Mouse (Mus musculus) neural tube, embryonic 11.5 days (tissue): ENCODE data around the gene Rgma. TPM values are rescaled to one million over a fixed set of nuclear protein-coding genes. Genes with fewer than 3 reads are reported as not detected.

Experiments used
- ATAC-seq: fragments of 200-750 bp; cut with Nextera tagmentation; 2 replicates; pipeline ENCODE4 v1.8.0; 2017; ENCODE audit warnings: moderate number of reproducible peaks, mild to moderate bottlenecking, moderate TSS enrichment, moderate library complexity; ENCODE audit not compliant: insufficient read depth, low FRiP score, low TSS enrichment
- DNase-seq: peaks from one replicate; pipeline ENCODE4 v3.0.0-alpha.2; 2015; ENCODE audit warnings: low spot score
- H3K27ac ChIP-seq: fragments of 300-500 bp; sonication (generic); 2 replicates; pipeline ENCODE4 v1.5.1; 2014; ENCODE audit warnings: low read depth, mild to moderate bottlenecking, low read length
- H3K27me3 ChIP-seq: fragments of 300-500 bp; sonication (generic); 2 replicates; pipeline ENCODE4 v1.6.1; 2014; ENCODE audit warnings: mild to moderate bottlenecking, low read length, mixed read lengths; ENCODE audit not compliant: control insufficient read depth, insufficient read depth
- H3K36me3 ChIP-seq: fragments of 300-500 bp; sonication (generic); 2 replicates; pipeline ENCODE4 v1.6.1; 2014; ENCODE audit warnings: mild to moderate bottlenecking, low read length, moderate library complexity, mixed read lengths; ENCODE audit not compliant: control insufficient read depth, insufficient read depth
- H3K4me1 ChIP-seq: fragments of 300-500 bp; sonication (generic); 2 replicates; pipeline ENCODE4 v1.6.1; 2014; ENCODE audit warnings: low read length, mixed read lengths; ENCODE audit not compliant: control insufficient read depth, insufficient read depth
- H3K4me2 ChIP-seq: fragments of 300-500 bp; sonication (generic); 2 replicates; pipeline ENCODE4 v1.6.1; 2014; ENCODE audit warnings: low read depth, mild to moderate bottlenecking, moderate library complexity
- H3K4me3 ChIP-seq: fragments of 300-500 bp; sonication (generic); 2 replicates; pipeline ENCODE4 v1.5.1; 2014; ENCODE audit warnings: low read depth, low read length
- H3K9ac ChIP-seq: fragments of 300-500 bp; sonication (generic); 2 replicates; pipeline ENCODE4 v1.6.1; 2014; ENCODE audit warnings: mild to moderate bottlenecking, low read length
- H3K9me3 ChIP-seq: fragments of 300-500 bp; sonication (generic); 2 replicates; pipeline ENCODE4 v1.6.1; 2016; ENCODE audit warnings: low read length; ENCODE audit not compliant: control insufficient read depth
- WGBS: fragments of 180-500 bp; shearing (Covaris S2); extraction: QIAGEN DNeasy Blood & Tissue Kit; methylation state at CpG from one replicate; pipeline ENCODE4 v1.1.7; 2014; 5-methylcytosine and 5-hydroxymethylcytosine counted together
- polyA plus RNA-seq: library from polyadenylated mRNA; unstranded; fragments of >200 nt; fragmentation: Nextera tagmentation; extraction: Ambion mirVana; gene quantifications from 2 replicates; pipeline ENCODE4 v1.2.1, GENCODE M21; 2014

The Rgma gene
- polyA plus RNA-seq, result 48.9 and 50.1 TPM in 2 replicates

- Histone ChIP-seq H3K36me3 (no peaks in the 10 kb centered on the region), H3K9ac (peak within 1 kb of the TSS; percentile 95), H3K4me1 (peaks cover 24% of the 10 kb centered on the region), H3K4me3 (peak within 1 kb of the TSS; percentile 84), H3K4me2 (peak within 1 kb of the TSS; percentile 80), H3K27me3 (peaks cover 3% of the 10 kb centered on the region; the same call in 1 of the 2 replicates), H3K27ac (peak within 1 kb of the TSS; percentile 93), H3K9me3 (no peaks in the 10 kb centered on the region)
- DNase-seq (peak; percentile 85), ATAC-seq (peak; percentile 87)
- WGBS, result under 1% methylated on average over 40 of the region's 85 CpGs
Measured at GRCm38 (mm10) chr7:73375257-73376100, at the start of gene Rgma. Gene Rgma (plus strand): TSS chr7:73375509.

- peaks cover 2% of the 10 kb centered on the region; the same call in 1 of the 2 replicates for H3K4me1 ChIP-seq
- DNase-seq, result no peak
- no peak overlapping the region for H3K9ac ChIP-seq
- H3K4me3 ChIP-seq, result no peak overlapping the region
- ATAC-seq, result no peak
- no peaks in the 10 kb centered on the region for H3K27me3 ChIP-seq
- no peaks in the 10 kb centered on the region for H3K9me3 ChIP-seq
- H3K36me3 ChIP-seq, result no peaks in the 10 kb centered on the region
- no peak overlapping the region for H3K27ac ChIP-seq
- 75% methylated on average over 14 of the region's 14 CpGs for WGBS
- H3K4me2 ChIP-seq, result no peak overlapping the region
Measured at GRCm38 (mm10) chr7:73326236-73326635, 49.1 kb upstream of the Rgma start.

GRCm38 (mm10) chr7:73326680-73327079 is 48.6 kb upstream of the Rgma start:
- Histone ChIP-seq H3K4me2 (no peak overlapping the region), H3K36me3 (no peaks in the 10 kb centered on the region), H3K4me3 (no peak overlapping the region), H3K4me1 (peaks cover 2% of the 10 kb centered on the region; the same call in 1 of the 2 replicates), H3K27me3 (no peaks in the 10 kb centered on the region), H3K9ac (no peak overlapping the region), H3K9me3 (no peaks in the 10 kb centered on the region), H3K27ac (no peak overlapping the region)
- 74% methylated on average over 11 of the region's 11 CpGs for WGBS
- DNase-seq, result no peak
- ATAC-seq, result no peak

- no peak overlapping the region for H3K4me3 ChIP-seq
- no peaks in the 10 kb centered on the region for H3K36me3 ChIP-seq
- DNase-seq (no peak), ATAC-seq (no peak)
- no peak overlapping the region for H3K4me2 ChIP-seq
- no peaks in the 10 kb centered on the region for H3K27me3 ChIP-seq
- H3K9me3 ChIP-seq, result no peaks in the 10 kb centered on the region
- 65% methylated on average over 8 of the region's 8 CpGs for WGBS
- H3K4me1 ChIP-seq, result peaks cover 2% of the 10 kb centered on the region; the same call in 1 of the 2 replicates
- no peak overlapping the region for H3K9ac ChIP-seq
- no peak overlapping the region for H3K27ac ChIP-seq
Measured at GRCm38 (mm10) chr7:73327193-73327592, 48.1 kb upstream of the Rgma start.

GRCm38 (mm10) chr7:73327652-73328051 is 47.7 kb upstream of the Rgma start:
- ATAC-seq, result no peak
- Histone ChIP-seq H3K9me3 (no peaks in the 10 kb centered on the region), H3K4me3 (no peak overlapping the region), H3K9ac (no peak overlapping the region), H3K4me1 (peaks cover 2% of the 10 kb centered on the region; the same call in 1 of the 2 replicates), H3K27ac (no peak overlapping the region), H3K4me2 (no peak overlapping the region), H3K36me3 (no peaks in the 10 kb centered on the region), H3K27me3 (no peaks in the 10 kb centered on the region)
- DNase-seq, result no peak
- WGBS, result 79% methylated on average over 5 of the region's 5 CpGs

- no peak overlapping the region for H3K9ac ChIP-seq
- 22% methylated on average over 5 of the region's 5 CpGs for WGBS
- DNase-seq, result no peak
Measured at GRCm38 (mm10) chr7:73328653-73329207, 46.6 kb upstream of the Rgma start.

GRCm38 (mm10) chr7:73330754-73331153 is 44.6 kb upstream of the Rgma start:
- Histone ChIP-seq H3K27me3 (no peaks in the 10 kb centered on the region), H3K36me3 (no peaks in the 10 kb centered on the region), H3K9ac (no peak overlapping the region), H3K9me3 (no peaks in the 10 kb centered on the region), H3K4me1 (peaks cover 2% of the 10 kb centered on the region; the same call in 1 of the 2 replicates), H3K4me2 (no peak overlapping the region), H3K4me3 (no peak overlapping the region), H3K27ac (no peak overlapping the region)
- DNase-seq (no peak), ATAC-seq (no peak)
- 95% methylated on average over 12 of the region's 12 CpGs for WGBS

More at GRCm38 (mm10) chr7:73328653-73329207, 46.6 kb upstream of the Rgma start:
- no peak for ATAC-seq
- Histone ChIP-seq H3K4me3 (no peak overlapping the region), H3K27me3 (no peaks in the 10 kb centered on the region), H3K9me3 (no peaks in the 10 kb centered on the region), H3K4me2 (no peak overlapping the region), H3K4me1 (peaks cover 2% of the 10 kb centered on the region; the same call in 1 of the 2 replicates), H3K36me3 (no peaks in the 10 kb centered on the region), H3K27ac (no peak overlapping the region)

- no peak for ATAC-seq
- WGBS, result 63% methylated on average over 7 of the region's 7 CpGs
- no peaks in the 10 kb centered on the region for H3K27me3 ChIP-seq
- no peak overlapping the region for H3K4me2 ChIP-seq
- no peaks in the 10 kb centered on the region for H3K36me3 ChIP-seq
- DNase-seq, result no peak
- H3K4me3 ChIP-seq, result no peak overlapping the region
- no peak overlapping the region for H3K27ac ChIP-seq
- H3K9me3 ChIP-seq, result no peaks in the 10 kb centered on the region
- H3K9ac ChIP-seq, result no peak overlapping the region
- peaks cover 6% of the 10 kb centered on the region for H3K4me1 ChIP-seq
Measured at GRCm38 (mm10) chr7:73331645-73332044, 43.7 kb upstream of the Rgma start.
